ENCODE assay signal across 8 mouse cellular contexts in genomic region chr17:4993497-4993839, GRCm38 (mm10). TPM values are rescaled to one million over a fixed set of nuclear protein-coding genes. Genes with fewer than 3 reads are reported as not detected.
DNase-seq lines count a peak whose midpoint lies in the region; ATAC-seq and TF ChIP-seq lines count a peak whose summit lies in the region.

No protein-coding gene starts in this region.

- no peaks in the 10 kb centered on the region for H3K27me3 ChIP-seq in kidney, postnatal 0 days (ENCODE audit: insufficient read depth, low read length)
- no peaks in the 10 kb centered on the region for H3K27me3 ChIP-seq in intestine, embryonic 14.5 days (replicated peaks; ENCODE audit: control insufficient read depth, insufficient read depth, low read length)
- no peaks in the 10 kb centered on the region for H3K27me3 ChIP-seq in myocyte (ENCODE audit: control insufficient read depth, insufficient read depth, insufficient read length)

- no peak for TF ChIP-seq POLR2A in myocyte (IDR thresholded peaks at IDR 0.05; ENCODE audit: insufficient read length, low read depth)

- no peak for TF ChIP-seq CTCF in kidney, postnatal 0 days (IDR thresholded peaks at IDR 0.05; ENCODE audit: low read depth)

- H3K79me2 ChIP-seq in myocyte (ENCODE audit: control insufficient read depth, insufficient read depth): peaks cover 19% of the 10 kb centered on the region

- H3K9ac ChIP-seq in kidney, postnatal 0 days (ENCODE audit: low read depth, low read length): peak overlapping the region; percentile 95
- H3K9ac ChIP-seq in intestine, embryonic 14.5 days (ENCODE audit: low read length): peak overlapping the region; percentile 100

- H3K4me1 ChIP-seq in kidney, postnatal 0 days (replicated peaks; ENCODE audit: insufficient read depth, low read length): no peaks in the 10 kb centered on the region
- H3K4me1 ChIP-seq in intestine, embryonic 14.5 days (replicated peaks; ENCODE audit: control insufficient read depth, insufficient read depth, low read length): peaks cover 11% of the 10 kb centered on the region

- no peaks in the 10 kb centered on the region for H3K36me3 ChIP-seq in kidney, postnatal 0 days (ENCODE audit: insufficient read depth, low read length)
- H3K36me3 ChIP-seq in intestine, embryonic 14.5 days (ENCODE audit: control insufficient read depth, insufficient read depth, low read length): no peaks in the 10 kb centered on the region
- no peaks in the 10 kb centered on the region for H3K36me3 ChIP-seq in myocyte (ENCODE audit: control insufficient read depth, insufficient read depth)

- H3K4me3 ChIP-seq in kidney, postnatal 0 days (replicated peaks; ENCODE audit: low read depth, low read length): peak overlapping the region; percentile 92
- H3K4me3 ChIP-seq in intestine, embryonic 14.5 days (ENCODE audit: low read depth, low read length): peak overlapping the region; percentile 80
- H3K4me3 ChIP-seq in myocyte: peak overlapping the region; percentile 56

- peak overlapping the region; percentile 100 for H3K27ac ChIP-seq in kidney, postnatal 0 days
- peak overlapping the region; percentile 100 for H3K27ac ChIP-seq in intestine, embryonic 14.5 days (ENCODE audit: low read depth)

- H3K4me2 ChIP-seq in kidney, postnatal 0 days (ENCODE audit: low read length): peak overlapping the region; percentile 68
- H3K4me2 ChIP-seq in intestine, embryonic 14.5 days (ENCODE audit: low read length): peak overlapping the region; percentile 81
- H3K4me2 ChIP-seq in myocyte (ENCODE audit: low read depth): peak overlapping the region; percentile 95

- 2% methylated on average over 9 of the region's 9 CpGs for WGBS in kidney, postnatal 0 days
- whole genome bisulfite sequencing in intestine, embryonic 14.5 days: 6% methylated on average over 9 of the region's 9 CpGs

- DNase-seq in kidney, postnatal 0 days (ENCODE audit: low spot score): no peak
- no peak for DNase-seq in kidney, postnatal 25 days
- peak; percentile 43 for DNase-seq in embryo, embryonic 11 days
- no peak for DNase-seq in intestine, embryonic 14.5 days (ENCODE audit: low spot score)
- DNase-seq in thymus, adult 18-20 months: no peak
- DNase-seq in adrenal gland, postnatal 25 days: no peak
- DNase-seq in testis, postnatal 14 days (ENCODE audit: low spot score): no peak

- no peak for ATAC-seq in kidney, postnatal 0 days (replicated peaks; ENCODE audit: low FRiP score, low read depth)
- ATAC-seq in intestine, embryonic 14.5 days (replicated peaks; ENCODE audit: low FRiP score, low TSS enrichment, low read depth): no peak

- peak overlapping the region; percentile 82 for H3ac ChIP-seq in myocyte (ENCODE audit: control insufficient read depth, insufficient read length)

- no peaks in the 10 kb centered on the region for H3K9me3 ChIP-seq in kidney, postnatal 0 days (replicated peaks; ENCODE audit: low read length)
- no peaks in the 10 kb centered on the region for H3K9me3 ChIP-seq in intestine, embryonic 14.5 days (ENCODE audit: control insufficient read depth, low read length)

TF ChIP-seq in myocyte, 11 proteins besides CTCF, POLR2A, EP300 and RAD21:
- TF ChIP-seq TCF3 (IDR thresholded peaks at IDR 0.05; ENCODE audit: insufficient read length, low read depth): no peak
- TF ChIP-seq E2F4 (IDR thresholded peaks at IDR 0.05; ENCODE audit: insufficient read depth): no peak
- no peak for TF ChIP-seq SRF (IDR thresholded peaks at IDR 0.05; ENCODE audit: control insufficient read depth, insufficient read length, low read depth)
- TF ChIP-seq MYOD1 (IDR thresholded peaks at IDR 0.05; ENCODE audit: control insufficient read depth in 1 of 3, insufficient read length in 2 of 3, low read depth in 2 of 3): no peak
- TF ChIP-seq MAX (IDR thresholded peaks at IDR 0.05; ENCODE audit: low read depth): no peak
- no peak for TF ChIP-seq REST (IDR thresholded peaks at IDR 0.05; ENCODE audit: insufficient read depth, insufficient read length)
- TF ChIP-seq CEBPB (IDR thresholded peaks at IDR 0.05; ENCODE audit: insufficient read depth, poor library complexity, severe bottlenecking): no peak
- no peak for TF ChIP-seq USF1 (IDR thresholded peaks at IDR 0.05; ENCODE audit: low read depth)
- no peak for TF ChIP-seq POLR2AphosphoS2 (IDR thresholded peaks at IDR 0.05; ENCODE audit: insufficient read length, low read depth)
- no peak for TF ChIP-seq TCF12 (IDR thresholded peaks at IDR 0.05; ENCODE audit: insufficient read depth, poor library complexity, severe bottlenecking)
TF ChIP-seq in myocyte: peak in this region for 0.

RNA-seq across cellular contexts. Expression of gene Arid1b, which starts 0.7 kb away (rescaled TPM):
- polyA plus RNA-seq in kidney, postnatal 0 days (2015; fragmentation: Nextera tagmentation; extraction: Ambion mirVana): 9.2 and 10.1 TPM in 2 replicates
- polyA plus RNA-seq in intestine, embryonic 14.5 days (2014; fragmentation: Nextera tagmentation; extraction: Ambion mirVana): 14.9 and 16.4 TPM in 2 replicates
- polyA plus RNA-seq in myocyte (2012; fragmentation: generic; extraction: Trizol): 10.9 TPM
- 85.8 and 86.1 TPM in 2 replicates for total RNA-seq in adrenal gland, postnatal 25 days (2021)
